Mouse (Mus musculus) olfactory bulb, adult 2 months (tissue): Measurements from ENCODE around the gene Cmya5.

Experiments
- CTCF ChIP-seq: fragments of 200-500 bp; IDR thresholded peaks from 2 replicates; pipeline ENCODE4 v1.5.1; 2012; ENCODE audit warnings: low read depth, mild to moderate bottlenecking, low read length, moderate library complexity; ENCODE audit not compliant: insufficient read depth
- POLR2A ChIP-seq: fragments of 200-500 bp; IDR thresholded peaks from 2 replicates; pipeline ENCODE4 v1.6.1; 2012; ENCODE audit warnings: mild to moderate bottlenecking, low read depth, low read length, moderate library complexity; ENCODE audit not compliant: insufficient read depth

DNA sequence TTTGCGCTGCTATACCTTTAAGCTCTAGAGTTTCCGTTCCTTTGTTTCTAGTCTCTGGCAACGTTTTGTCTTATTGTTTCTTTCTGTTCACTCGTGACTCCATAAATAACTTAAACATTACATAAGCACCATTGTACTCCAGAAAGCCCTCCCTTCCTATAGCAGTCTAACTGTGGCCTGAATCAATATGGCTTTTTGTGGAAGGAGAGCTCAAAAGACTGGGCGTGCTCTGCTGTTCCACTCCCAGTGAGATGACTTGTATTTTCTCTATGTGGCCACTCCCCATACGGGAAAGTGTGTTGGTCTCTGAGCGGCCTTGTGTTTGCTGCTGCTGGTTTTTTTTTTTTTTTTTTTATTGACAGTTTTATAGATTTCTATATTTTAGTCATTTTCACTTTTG is 27.3 kb downstream of the Cmya5 start:
- TF ChIP-seq CTCF (no peak), POLR2A (no peak)
